Mouse (Mus musculus) embryo, embryonic 11 days (tissue): ENCODE measurements at regions not wholly inside any gene's neighbourhood (a gene's known extent, or its start where the extent isn't known, plus 50 kb on each side); places are given as distances from the start of the nearest gene placed in this dataset.

Source experiments
- DNase-seq: peaks from one replicate; pipeline ENCODE4 v3.0.0-alpha.2; 2015

DNA sequence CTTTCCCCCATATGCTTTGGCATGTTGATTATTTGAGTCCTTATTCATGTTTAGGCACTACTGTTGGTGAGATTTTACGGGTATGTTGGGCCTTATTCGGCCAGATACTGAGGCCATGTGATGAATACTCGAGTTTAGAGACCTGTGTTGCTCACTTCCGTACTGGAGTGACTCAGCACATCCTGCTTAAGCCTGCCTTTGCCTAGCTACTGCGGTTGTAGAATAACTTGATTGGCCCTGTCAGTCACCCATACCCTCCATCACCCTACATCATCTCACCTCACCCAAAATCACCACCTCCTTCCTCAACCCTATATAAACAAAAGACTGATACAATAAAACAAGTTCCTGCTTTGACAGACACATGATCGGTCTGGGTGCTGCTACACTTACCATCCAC is 187.2 kb downstream of the Ifng start:
- DNase-seq = no peak

DNA sequence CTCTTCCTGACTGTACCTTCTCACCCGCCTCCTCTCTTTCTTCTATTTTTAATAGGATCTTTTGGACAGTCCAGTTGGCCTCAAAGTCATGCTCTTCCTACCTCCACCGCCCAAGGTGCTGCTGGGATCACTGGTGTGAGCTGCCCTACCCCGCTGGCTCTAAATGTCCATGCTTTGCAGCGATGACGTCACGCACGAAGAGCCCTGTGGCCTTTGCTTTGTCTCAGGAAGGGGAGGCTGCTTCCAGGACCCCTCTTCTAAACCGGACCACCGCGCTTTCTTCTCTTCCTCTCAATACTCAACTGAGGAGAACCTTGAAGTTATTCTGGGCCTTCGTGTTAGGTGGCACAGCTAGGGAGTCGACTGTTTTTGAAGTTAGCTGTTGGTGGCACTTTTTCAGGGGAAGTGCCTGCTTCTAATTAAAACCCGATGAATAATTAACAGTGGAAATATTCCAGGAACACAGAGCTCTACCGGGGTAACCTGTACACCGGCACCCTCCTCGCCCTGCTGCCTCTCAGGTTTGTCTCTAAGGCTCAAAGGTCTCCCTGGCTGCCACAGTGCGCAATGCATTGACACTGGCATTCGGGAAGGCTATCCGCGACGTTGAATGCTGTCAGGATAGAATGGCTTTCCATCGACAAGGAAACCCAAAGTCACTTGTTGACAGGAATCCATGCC is 188.7 kb downstream of the Ifng start:
- no peak for DNase-seq

DNA sequence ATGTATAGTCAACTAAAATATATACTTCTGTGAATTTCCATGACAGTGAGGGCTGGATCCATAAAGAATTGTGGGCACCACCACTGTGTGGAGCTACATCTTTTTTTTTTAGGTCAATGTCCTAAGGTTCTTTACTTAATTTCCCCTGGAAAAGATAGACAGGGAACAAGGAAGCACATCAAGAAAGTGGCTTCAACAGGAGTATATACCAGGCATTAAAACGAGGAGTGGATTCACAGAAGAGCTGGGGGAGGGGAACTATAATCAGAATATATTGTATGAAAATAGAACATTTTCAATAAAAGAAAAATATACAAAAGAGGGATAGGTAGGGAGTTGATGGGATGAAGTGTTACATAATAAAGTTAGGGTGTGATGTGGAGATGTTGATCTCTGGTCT is 190.9 kb downstream of the Ifng start:
- no peak for DNase-seq

DNA sequence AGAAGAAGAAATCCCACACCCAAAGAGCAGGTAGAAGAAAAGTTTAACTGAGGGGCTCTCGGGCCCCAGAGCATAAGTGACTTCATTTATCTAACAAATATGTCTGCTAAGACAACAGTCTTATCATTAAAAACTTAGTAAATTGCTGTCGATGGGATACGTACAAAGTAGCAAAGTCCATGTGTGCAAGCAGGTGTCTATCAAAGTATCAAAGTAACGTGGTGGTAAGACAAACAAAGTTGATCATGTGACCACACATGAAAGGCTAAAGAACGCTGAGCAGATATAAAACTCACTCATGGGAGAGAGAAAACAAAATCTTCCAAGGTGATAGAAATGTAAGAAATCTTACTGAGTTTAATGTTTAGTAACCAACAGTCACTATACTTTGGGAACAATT is 191.3 kb downstream of the Ifng start:
- DNase-seq = no peak

DNA sequence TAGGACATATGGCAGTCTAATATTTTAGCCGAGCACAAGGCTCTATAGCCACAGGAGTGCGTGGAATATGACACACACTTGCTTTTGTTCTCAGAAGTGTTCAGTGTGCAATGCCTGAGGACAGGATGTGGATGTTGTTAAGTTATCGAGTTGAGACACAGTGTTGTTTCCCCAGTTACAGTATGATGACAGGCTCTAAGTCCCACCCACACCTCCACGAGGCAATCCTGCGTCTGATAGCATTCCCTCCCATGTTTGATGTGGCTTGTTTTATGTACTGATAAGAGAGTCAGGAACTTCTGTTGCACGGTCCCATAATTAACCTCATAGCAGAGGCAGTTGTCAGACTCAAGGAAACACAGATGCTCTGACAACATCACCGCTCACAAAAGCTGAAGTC is 192.6 kb downstream of the Ifng start:
- no peak for DNase-seq

DNA sequence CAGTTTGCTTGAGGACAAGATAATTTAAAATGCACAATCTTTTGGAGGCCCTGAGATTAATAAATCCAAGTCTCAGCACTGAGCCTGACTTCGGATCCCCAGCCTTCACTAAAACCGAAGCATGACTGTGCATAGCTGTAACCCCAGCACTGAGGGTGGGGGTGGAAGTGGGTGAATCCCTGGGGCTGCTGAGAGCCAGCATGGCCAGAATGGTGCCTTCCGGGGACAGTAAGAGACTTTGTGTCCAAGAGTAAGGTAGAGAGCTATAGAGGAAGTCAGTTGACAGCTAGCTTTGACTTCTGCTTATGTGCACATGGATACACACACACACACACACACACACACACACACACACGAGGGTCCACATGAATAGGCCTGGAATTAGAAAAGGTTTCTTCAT is 198.3 kb downstream of the Ifng start:
- no peak for DNase-seq

DNA sequence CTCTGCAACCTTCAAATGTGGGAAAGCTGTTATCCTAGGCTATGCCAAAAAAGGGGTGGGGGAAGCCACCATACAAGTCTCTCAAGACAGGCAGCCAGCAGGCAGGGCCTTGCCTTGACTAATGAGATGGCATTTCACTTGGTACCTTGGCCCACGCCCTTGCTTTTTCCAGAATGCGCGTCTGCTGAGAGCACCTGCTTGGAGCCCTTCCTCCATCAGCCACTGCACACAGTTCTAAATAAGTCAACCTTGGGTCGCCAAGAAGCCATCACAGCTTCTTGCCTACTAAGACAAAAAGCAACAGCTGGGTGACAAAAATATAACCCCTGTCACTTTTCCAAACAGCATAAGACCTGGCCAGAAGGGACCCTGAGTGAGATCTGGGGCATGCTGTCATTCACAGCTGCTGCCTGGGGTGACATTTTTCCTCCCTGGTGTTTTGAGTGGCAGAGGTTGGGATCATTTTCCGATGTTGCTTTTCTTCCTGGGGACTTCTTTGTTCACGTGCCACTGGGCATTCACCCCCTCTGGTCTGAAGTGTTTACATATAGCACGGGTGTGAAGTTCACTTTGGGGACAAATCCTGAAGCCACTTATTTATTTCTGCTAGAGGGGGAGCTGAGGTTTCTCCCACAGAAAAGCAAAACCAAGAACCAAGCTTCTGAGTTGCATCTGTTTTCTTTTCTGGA is 199.4 kb downstream of the Ifng start:
- DNase-seq = no peak

DNA sequence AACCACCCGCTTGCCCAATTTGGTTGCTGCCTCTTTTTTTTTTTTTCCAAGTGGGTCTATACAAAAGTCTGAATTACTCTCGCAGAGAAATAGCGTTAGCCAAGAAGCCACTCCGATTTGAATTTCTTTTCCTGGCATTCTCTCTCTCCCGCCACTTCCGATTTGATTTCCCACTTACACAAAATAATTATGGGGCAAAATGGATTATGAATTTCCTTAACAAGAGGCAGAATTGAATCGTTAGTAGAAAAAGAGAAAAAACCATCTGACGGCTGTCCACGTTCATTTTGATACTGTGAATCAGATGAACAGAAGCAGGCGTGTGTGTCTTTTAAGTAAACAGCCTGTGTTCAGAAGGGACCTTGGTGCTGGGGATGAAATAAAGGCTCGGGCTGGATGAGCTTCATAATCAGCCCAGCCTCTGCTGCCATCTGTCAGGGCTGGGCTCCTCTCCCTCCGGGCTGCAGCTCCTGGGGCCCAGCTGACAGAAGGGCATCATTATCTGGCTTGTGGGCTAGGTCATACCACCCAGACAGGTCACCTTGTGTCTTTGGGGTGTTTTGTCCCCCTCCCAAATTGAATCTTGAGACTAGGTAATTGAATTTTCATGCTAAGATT is 200.1 kb downstream of the Ifng start:
- DNase-seq = peak; percentile 28

DNA sequence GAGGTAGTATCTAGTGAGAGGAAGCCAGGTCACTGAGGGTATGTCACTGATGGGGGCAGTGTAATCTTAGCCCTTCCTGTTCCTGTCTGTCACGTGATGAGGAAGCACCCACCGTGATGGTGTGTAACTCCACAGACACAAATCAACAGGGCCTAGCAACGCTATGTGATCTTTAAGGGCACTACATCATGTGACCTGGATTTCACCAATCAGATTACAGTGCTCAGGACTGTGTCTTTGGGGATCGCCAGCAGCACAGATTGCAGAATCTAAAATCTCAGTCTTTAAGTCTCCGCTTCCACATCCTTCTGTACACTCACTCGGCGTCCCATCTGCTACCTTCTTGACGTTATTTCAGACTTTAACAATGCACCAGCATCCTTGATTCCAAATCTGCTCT is 202.8 kb downstream of the Ifng start:
- DNase-seq = no peak

DNA sequence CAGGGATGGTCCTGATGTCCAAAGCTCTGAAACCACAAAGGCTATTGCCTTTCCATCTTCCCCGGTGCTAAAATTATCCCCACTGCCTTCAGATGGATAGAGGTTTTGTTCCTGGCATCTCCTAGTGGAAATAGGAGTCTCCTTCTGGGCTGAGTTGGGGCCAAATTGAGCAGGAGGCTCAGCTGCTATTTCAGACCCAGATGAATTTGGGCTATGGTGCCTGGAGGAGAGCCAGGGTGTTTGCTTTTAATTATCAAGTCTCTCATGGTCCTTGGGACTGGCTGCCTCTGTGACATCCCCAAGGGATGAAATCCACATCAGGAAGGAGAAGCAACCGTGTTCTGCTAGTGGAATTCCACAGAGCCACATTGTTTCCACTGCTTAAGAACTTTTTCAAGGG is 207.3 kb downstream of the Ifng start:
- no peak for DNase-seq

DNA sequence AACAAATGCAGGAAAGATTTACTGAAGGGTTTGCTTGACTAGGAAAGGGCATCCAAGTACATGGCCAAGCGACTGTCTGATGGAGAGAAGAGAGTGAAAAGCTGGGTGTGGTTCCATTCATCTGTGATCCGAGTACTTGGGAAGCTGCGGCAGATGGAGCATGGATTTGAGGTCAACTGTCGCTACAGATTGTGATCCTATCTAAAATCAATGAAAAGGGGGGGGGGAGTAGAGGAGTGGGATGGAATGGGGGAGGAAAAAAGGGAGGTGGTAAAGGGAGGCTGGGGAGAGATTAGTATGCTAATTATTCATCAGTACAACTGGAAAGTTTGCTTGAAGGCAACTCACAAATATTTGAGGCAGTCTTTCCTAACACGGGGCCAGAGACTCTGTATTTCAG is 213.4 kb downstream of the Dyrk2 start:
- no peak for DNase-seq

DNA sequence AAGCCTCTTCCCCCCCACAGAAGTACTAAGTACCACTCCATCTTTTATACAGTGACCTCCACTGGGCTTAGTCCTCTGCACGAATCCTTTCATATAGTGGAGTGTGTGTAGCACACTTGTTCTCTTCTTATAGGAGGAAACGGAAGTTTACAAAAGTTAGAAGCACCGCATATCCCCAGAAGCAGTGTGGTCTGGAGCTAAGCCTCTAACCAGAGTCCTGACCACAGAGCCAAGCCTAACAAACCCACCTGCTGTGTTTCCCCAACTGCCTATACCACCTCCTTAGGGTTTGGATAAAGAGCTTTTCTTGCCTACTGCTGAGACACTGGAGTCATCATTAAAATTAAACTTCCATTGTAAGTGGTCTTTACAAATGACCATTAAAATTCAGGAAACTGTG is 204.0 kb downstream of the Dyrk2 start:
- no peak for DNase-seq

DNA sequence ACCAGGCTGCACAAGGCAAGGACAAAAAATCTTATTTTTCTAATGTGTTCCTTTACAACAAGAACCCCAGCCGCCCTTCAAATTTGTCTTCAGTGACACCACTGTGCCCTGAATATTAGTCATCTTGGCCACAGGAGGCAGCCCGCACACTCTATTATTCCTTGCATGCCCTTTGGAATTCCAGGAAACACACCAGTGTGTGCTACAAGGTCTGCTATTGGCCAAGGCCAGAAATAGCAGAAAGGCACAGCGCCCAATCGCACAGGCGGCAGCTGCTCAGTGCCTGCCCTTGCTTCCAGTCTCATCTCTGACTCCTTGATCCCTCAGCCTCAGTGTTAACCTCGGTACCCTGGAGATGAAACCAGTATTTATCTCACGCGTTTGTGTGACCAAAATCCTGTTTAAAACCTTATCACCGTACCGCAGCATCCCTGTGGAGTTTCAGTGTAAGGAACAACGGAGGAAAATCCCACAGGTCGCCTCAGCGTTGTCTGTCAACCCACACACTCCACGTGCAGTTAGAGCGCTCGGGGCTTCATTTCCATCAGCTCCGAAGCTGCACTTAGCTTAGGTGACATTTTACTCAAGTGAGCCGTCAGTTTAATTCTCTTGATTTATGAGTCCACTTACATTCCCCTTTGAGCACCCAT is 194.1 kb downstream of the Dyrk2 start:
- peak; percentile 56 for DNase-seq

DNA sequence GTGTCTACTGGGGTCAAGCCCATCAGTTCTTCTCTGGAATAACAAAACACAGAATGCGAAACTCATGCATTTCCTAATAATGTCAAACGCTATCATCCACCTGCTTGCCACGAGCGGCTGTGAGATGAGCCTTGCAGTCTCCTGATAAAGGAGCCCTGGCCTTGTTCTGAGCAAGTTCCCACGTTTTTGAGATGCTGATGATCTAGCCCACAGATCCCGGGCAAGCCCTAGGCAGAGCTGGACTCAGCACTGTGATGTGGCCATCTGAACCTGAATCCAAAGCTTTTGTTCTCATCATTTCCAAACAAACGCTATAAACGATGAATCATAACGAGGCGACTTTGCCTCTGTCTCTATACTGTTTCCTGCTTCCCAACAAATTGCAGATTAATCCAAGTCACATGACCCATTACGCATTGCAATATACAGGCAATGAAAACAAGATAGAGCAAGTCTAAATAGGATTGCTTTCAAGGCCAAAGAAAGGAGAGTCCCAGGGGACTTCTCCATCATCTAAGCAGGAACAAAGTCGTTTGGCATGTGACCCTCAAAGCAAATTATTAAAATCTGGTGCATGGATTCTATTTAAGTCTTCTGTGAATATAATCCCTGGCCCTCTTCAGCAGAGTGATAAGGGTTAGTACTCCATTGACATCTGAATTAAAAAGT is 191.1 kb downstream of the Dyrk2 start:
- peak; percentile 13 for DNase-seq

DNA sequence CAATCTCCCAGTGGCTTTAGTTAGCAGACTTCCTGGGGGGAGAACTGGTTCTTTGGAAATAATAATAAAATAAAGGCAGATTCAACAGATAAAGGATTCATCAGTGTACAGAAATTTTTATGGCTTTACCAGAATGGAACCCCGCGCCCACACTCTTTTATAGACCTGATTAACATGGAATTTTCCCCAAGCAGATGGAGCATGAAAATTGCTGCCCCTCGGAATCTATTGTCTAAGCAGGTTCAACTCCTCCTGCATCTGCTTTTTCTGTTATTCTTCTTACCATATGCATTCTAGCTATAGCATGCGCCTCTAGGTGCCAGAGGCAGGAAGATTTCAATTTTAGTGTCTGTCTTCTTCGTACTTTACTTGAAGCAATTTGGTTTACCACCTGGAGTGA is 190.5 kb downstream of the Dyrk2 start:
- no peak for DNase-seq

DNA sequence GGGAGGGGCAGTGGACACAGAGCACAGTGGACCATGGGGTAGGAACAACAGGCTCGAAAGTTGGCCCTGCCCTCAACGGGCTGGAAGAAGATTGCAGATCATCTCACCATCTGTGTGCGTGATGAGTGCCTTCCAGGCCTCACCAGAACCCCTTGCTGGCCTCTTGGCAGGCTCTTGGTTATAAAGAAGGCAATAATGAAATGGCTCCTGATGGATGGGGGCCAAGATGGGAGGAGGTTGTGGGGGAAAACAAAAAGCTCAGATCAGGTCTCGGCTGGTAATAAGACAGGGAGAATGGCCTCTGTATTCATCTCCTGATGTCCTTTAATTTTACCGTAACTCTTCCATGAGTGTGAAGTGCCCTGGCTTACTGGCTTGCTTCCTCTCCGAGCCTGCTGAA is 189.1 kb downstream of the Dyrk2 start:
- no peak for DNase-seq

DNA sequence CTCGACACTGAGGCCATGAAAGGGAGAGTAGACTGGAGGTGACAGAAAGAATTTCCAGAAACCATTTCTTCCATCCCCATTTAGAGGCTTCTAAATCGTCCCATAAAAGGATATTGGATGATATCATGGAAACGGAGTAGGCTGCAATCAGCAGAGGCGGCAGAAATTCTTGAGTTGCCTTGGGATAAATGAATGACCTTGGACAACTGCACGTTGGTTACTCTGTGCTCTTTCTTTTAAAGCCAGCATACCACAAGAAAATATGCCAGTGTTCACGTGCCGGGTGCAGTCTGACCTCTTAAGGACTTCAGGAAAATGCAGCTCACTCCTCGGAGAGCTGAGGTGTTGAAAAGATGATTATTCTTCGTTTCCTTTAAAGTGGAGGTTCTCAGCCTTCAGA is 186.7 kb downstream of the Dyrk2 start:
- DNase-seq = no peak

DNA sequence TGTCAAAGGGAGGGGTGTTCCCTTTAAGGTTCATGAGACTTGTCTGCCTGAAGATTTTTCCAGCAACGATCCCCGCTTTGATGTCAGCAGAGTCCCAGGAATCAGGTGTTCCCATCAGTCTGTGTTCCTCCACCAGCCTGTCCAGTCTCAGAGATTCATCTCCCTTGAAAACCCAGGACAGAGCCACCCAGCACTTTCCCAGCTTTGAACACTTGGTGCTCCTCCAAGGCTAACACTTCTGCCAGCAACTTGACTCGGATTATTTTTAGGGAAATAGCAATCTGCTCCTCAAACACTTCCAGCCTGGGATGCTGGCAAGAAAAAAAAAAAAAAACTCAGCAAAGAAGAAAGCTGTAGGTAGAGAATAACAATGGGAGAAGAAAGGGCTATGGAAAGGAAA is 170.7 kb downstream of the Dyrk2 start:
- no peak for DNase-seq

DNA sequence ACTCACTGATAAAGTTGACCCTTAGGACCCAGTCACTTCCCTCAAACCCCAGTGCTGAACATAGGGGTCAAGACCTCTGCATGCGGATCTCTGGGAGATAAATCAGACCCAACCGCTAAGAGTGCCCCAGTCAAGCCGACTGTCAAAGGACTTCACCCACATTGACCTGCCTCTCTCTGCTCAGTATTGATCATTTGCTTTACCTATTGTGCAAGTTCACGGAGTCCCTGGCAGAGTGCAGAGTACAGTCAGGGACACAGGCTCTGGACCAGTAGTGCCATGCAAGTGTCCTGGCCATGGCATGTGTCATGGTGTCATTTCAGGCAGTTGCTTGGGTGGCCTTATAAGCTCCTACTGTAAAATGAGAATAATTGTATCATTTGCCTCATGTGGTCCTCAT is 169.9 kb downstream of the Dyrk2 start:
- DNase-seq = no peak

DNA sequence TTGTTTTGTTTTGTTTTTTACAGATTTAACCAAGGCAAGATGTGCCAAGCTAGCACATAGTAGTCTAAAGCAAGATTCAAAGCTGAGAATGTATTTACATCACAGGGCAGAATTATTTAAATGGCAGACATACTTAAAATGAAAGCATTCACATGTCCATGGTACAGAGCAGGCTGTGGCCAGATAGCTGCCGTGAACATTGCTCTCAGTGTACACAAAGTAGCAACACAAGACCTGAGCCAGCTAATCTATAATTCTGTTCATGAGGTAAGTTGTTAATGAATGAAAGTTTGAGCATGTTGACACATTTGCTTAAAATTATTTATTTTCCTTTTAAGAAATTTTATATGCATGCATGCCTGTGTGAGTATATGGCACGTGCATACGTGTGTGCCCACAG is 164.0 kb downstream of the Dyrk2 start:
- DNase-seq = no peak

DNA sequence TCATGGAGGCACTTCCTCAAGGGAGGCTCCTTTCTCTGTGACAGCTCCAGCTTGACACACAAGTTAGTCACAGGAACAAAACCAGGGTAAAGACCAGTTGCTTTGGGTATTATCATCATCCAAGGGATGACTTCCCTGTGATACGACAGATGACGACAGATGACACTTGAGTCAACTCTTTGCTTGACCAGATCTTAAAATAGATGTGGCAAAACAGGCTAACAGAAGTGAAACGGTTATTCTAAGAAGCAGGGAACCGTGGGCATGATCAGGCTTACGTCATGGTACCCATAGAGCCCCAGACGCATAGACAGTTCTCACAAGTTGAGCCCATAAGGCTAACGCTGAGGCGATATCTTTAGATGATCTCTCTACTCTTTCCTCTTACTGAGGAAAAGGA is 160.3 kb downstream of the Dyrk2 start:
- DNase-seq = no peak

DNA sequence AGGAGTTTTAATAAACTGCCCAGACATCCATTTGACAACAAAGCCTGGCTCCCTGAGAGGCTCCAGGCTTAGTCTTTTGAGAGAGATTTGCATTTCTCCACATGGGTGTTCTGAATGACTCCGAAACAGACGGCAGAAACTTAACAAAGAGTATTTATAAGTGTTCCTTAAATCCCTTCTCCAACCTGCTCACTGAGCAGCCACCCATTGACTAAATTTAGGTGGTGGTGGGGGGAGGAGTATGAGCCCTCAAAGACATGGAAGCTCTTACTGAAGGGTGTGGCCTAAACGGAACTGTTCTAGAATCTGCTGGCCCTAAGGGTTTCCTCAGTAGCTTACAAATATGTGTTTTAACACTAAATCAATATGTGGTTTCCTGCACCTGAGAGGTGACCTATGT is 158.5 kb downstream of the Dyrk2 start:
- DNase-seq = no peak

DNA sequence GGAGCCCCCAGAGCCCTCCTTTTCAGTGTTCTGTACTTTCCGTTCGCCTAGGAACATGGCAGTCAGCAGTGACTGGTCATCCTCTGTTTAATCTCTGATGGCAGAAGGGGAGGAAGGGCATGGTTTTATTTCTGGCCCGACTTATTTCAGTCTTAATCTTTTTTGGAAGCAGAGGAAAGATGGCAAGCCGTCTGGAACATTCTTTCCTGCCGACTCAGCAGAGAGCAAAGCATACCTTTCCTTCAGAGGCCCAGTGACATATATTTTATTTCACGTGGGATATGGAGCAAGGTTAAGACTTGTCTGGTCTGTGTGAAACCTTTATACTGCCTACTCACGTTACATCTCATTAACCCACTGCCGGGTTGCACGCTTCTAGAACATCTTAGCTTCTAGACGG is 158.1 kb downstream of the Dyrk2 start:
- no peak for DNase-seq

DNA sequence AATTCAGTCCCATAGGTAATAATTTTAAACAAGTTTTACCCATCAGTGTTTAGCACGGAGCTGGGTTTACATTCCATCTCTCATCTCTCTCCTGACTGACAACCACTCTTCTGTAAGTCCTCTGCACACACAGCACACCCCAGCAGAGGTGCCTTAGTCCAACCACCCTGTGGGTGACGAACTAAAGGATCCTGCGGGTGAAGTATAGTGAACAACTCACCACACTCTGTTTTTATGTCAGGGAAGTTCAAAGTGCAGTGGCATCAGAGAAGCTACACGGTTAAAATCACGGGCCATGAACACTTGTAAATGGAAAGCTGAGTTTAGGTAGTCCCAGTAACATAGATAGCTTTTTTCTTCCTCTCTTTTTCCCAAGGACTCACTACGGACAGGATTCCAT is 157.1 kb downstream of the Dyrk2 start:
- no peak for DNase-seq
